Mouse (Mus musculus): ENCODE data around the gene Rerg. TPM values are rescaled to one million over a fixed set of nuclear protein-coding genes. Genes with fewer than 3 reads are reported as not detected.

Rerg gene
- total RNA-seq (2021), result 1 to 10 TPM; 8.9 to 9.4 TPM

GRCm38 (mm10) chr6:137170226-137170625 is at the start of gene Rerg:
Gene Rerg, minus strand, starts transcription at chr6:137170497.
- intact Hi-C loops (cut with DNase I), result no loop called here
- no peak for DNase-seq

GRCm38 (mm10) chr6:137217841-137218463 is 47.7 kb upstream of the Rerg start:
- intact Hi-C loops (cut with DNase I), result no loop called here
- no peak for DNase-seq

GRCm38 (mm10) chr6:137211441-137211840 is 41.1 kb upstream of the Rerg start:
- intact Hi-C loops (cut with DNase I), result no loop called here
- no peak for DNase-seq

GRCm38 (mm10) chr6:137210991-137211390 is 40.7 kb upstream of the Rerg start:
- DNase-seq, result no peak
- intact Hi-C loops (cut with DNase I), result no loop called here

GRCm38 (mm10) chr6:137209992-137210391 is 39.7 kb upstream of the Rerg start:
- intact Hi-C loops (cut with DNase I), result no loop called here
- DNase-seq, result peak; percentile 79 to 82

- DNase-seq, result no peak
- intact Hi-C loops (cut with DNase I), result loop anchor here (2.0 kb wide), 1 partner anchor 518 kb away; no protein-coding TSS in a partner anchor
Observed at GRCm38 (mm10) chr6:137207126-137207525, 36.8 kb upstream of the Rerg start.

GRCm38 (mm10) chr6:137205662-137206400 is 35.5 kb upstream of the Rerg start:
- intact Hi-C loops (cut with DNase I), result loop anchor here (1.0 to 2.0 kb wide), 2 partner anchors 191 to 519 kb away; no protein-coding TSS in a partner anchor
- peak; percentile 31 to 58 for DNase-seq

GRCm38 (mm10) chr6:137202661-137203060 is 32.4 kb upstream of the Rerg start:
- intact Hi-C loops (cut with DNase I), result no loop called here
- no peak for DNase-seq

- intact Hi-C loops (cut with DNase I), result no loop called here
Observed at GRCm38 (mm10) chr6:137201578-137201977, 31.3 kb upstream of the Rerg start.

GRCm38 (mm10) chr6:137201166-137201565 is 30.9 kb upstream of the Rerg start:
- no peak for DNase-seq
- intact Hi-C loops (cut with DNase I), result no loop called here

More at GRCm38 (mm10) chr6:137201578-137201977, 31.3 kb upstream of the Rerg start:
- no peak for DNase-seq

- peak; percentile 36 to 57 for DNase-seq
- intact Hi-C loops (cut with DNase I), result loop anchor here (1.0 to 5.0 kb wide), 2 partner anchors 94 to 140 kb away; no protein-coding TSS in a partner anchor
Observed at GRCm38 (mm10) chr6:137192063-137192462, 21.8 kb upstream of the Rerg start.

GRCm38 (mm10) chr6:137191026-137191425 is 20.7 kb upstream of the Rerg start:
- intact Hi-C loops (cut with DNase I), result loop anchor here (2.0 to 5.0 kb wide), 2 partner anchors 18 to 139 kb away; no protein-coding TSS in a partner anchor
- DNase-seq, result no peak

- intact Hi-C loops (cut with DNase I), result loop anchor here (2.0 to 5.0 kb wide), 2 partner anchors 18 to 138 kb away; no protein-coding TSS in a partner anchor
- no peak for DNase-seq
Observed at GRCm38 (mm10) chr6:137190577-137190976, 20.3 kb upstream of the Rerg start.

GRCm38 (mm10) chr6:137188375-137188926 is 18.2 kb upstream of the Rerg start:
- no peak for DNase-seq
- intact Hi-C loops (cut with DNase I), result no loop called here

GRCm38 (mm10) chr6:137187426-137187825 is 17.1 kb upstream of the Rerg start:
- intact Hi-C loops (cut with DNase I), result no loop called here
- DNase-seq, result no peak

GRCm38 (mm10) chr6:137180636-137181035 is 10.3 kb upstream of the Rerg start:
- DNase-seq, result no peak
- intact Hi-C loops (cut with DNase I), result no loop called here

- no peak for DNase-seq
- intact Hi-C loops (cut with DNase I), result no loop called here
Observed at GRCm38 (mm10) chr6:137180115-137180514, 9.8 kb upstream of the Rerg start.

GRCm38 (mm10) chr6:137179026-137179425 is 8.7 kb upstream of the Rerg start:
- no peak for DNase-seq
- intact Hi-C loops (cut with DNase I), result no loop called here

GRCm38 (mm10) chr6:137170646-137171045 is 349 bp upstream of the Rerg start:
- no peak for DNase-seq
- intact Hi-C loops (cut with DNase I), result no loop called here

- intact Hi-C loops (cut with DNase I), result loop anchor here (1.0 to 10.0 kb wide), 4 partner anchors 71 to 305 kb away; no protein-coding TSS in a partner anchor
- DNase-seq, result peak; percentile 94 to 96
Observed at GRCm38 (mm10) chr6:137169171-137169968, 927 bp downstream of the Rerg start.
